Mouse (Mus musculus): ENCODE results near the gene Rhox8. TPM values are rescaled to one million over a fixed set of nuclear protein-coding genes. Genes with fewer than 3 reads are reported as not detected.

The Rhox8 gene
- polyA plus RNA-seq (2015; fragmentation: Nextera tagmentation; extraction: Ambion mirVana) = not detected in 2 replicates

DNA sequence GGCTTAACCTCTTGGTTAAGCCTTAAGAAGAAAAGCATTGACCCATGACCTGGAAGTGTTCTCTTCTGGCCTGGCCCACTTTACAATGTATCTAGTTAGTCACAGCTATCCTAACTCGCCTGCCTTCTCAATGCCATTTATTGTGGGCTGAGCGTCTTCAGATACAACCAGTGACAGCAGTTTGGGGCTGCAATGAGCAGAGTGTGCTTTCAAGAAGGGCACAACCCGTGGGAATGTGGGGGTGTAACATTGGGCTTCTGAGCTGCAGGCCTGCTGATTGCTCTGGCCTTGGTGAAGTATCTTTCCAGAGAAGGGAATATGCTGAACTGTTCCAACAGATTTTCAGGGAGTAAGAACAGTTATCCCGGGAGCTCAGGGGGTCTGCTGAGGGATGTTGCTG, at the start of gene Rhox8:
Gene Rhox8, minus strand, starts transcription at position 101 of the 400 bp plus-strand sequence.

GRCm38 (mm10) chrX:37901670-37902069, 22.9 kb upstream of the Rhox8 start, which contains the start of gene Rhox9:
Gene Rhox9 (minus strand): TSS chrX:37901770.

GRCm38 (mm10) chrX:37897132-37897531, 18.4 kb upstream of the Rhox8 start, which contains the start of gene Rhox7b:
Gene Rhox7b (minus strand): TSS chrX:37897232.

GRCm38 (mm10) chrX:37831386-37831785, 47.4 kb downstream of the Rhox8 start, which contains the start of gene Rhox7a:
Gene Rhox7a (plus strand): TSS chrX:37831686.

DNA sequence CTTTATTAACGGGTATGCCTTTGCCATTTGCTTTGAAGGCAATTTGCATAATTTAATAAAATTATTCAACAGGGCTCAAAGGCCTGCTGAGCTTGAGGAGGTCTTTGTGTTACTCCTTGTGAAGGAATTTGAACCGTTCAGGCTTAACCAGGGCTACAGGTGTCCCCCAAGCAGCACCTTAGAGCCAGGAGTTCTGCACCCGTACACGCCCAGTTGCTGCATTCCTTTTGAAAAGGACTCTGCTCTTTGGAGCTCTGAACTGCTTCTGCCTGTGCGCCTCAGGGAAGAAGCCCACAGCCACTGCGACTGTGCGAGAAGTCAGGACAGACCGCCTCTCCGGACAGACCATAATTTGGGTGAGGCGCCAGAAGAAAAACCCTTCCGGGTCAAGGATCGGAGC, 52.1 kb downstream of the Rhox8 start, which contains the start of gene Rhox6:
Gene Rhox6, plus strand, starts transcription at position 301 of the 400 bp plus-strand sequence.

Other genes starting within 250 kb of the Rhox8 start
- not detected in 2 replicates for gene Rhox2g, start 235.5 kb downstream of the Rhox8 start, polyA plus RNA-seq (2015; fragmentation: Nextera tagmentation; extraction: Ambion mirVana)
- gene Rhox4g, start 227.6 kb downstream of the Rhox8 start, polyA plus RNA-seq (2015; fragmentation: Nextera tagmentation; extraction: Ambion mirVana) = not detected in 2 replicates
- 0.16 TPM in 1 of 2 replicates, not detected in the other for gene Rhox3h, start 210.2 kb downstream of the Rhox8 start, polyA plus RNA-seq (2015; fragmentation: Nextera tagmentation; extraction: Ambion mirVana)
- not detected in 2 replicates for gene Rhox2h, start 205.7 kb downstream of the Rhox8 start, polyA plus RNA-seq (2015; fragmentation: Nextera tagmentation; extraction: Ambion mirVana)
- gene Rhox5, start 74.1 kb downstream of the Rhox8 start, polyA plus RNA-seq (2015; fragmentation: Nextera tagmentation; extraction: Ambion mirVana) = 0.24 TPM in 2 replicates
- gene Rhox6, start 52.0 kb downstream of the Rhox8 start, polyA plus RNA-seq (2015; fragmentation: Nextera tagmentation; extraction: Ambion mirVana) = not detected in 2 replicates
- not detected in 2 replicates for gene Rhox7a, start 47.3 kb downstream of the Rhox8 start, polyA plus RNA-seq (2015; fragmentation: Nextera tagmentation; extraction: Ambion mirVana)
- not detected in 2 replicates for gene Rhox7b, start 18.3 kb upstream of the Rhox8 start, polyA plus RNA-seq (2015; fragmentation: Nextera tagmentation; extraction: Ambion mirVana)
- gene Rhox9, start 22.8 kb upstream of the Rhox8 start, polyA plus RNA-seq (2015; fragmentation: Nextera tagmentation; extraction: Ambion mirVana) = not detected in 2 replicates
- gene Btg1-ps1, start 139.9 kb upstream of the Rhox8 start, polyA plus RNA-seq (2015; fragmentation: Nextera tagmentation; extraction: Ambion mirVana) = not detected in 2 replicates
- not detected in 2 replicates for gene Btg1-ps2, start 164.2 kb upstream of the Rhox8 start, polyA plus RNA-seq (2015; fragmentation: Nextera tagmentation; extraction: Ambion mirVana)
- not detected in 2 replicates for gene Rhox10, start 187.5 kb upstream of the Rhox8 start, polyA plus RNA-seq (2015; fragmentation: Nextera tagmentation; extraction: Ambion mirVana)
- not detected in 2 replicates for gene Rhox11, start 206.2 kb upstream of the Rhox8 start, polyA plus RNA-seq (2015; fragmentation: Nextera tagmentation; extraction: Ambion mirVana)
- gene Rhox12, start 232.0 kb upstream of the Rhox8 start, polyA plus RNA-seq (2015; fragmentation: Nextera tagmentation; extraction: Ambion mirVana) = not detected in 2 replicates
- gene Rhox13, start 242.3 kb upstream of the Rhox8 start, polyA plus RNA-seq (2015; fragmentation: Nextera tagmentation; extraction: Ambion mirVana) = not detected in 2 replicates

Data from skeletal muscle tissue, postnatal 0 days (tissue).